Mouse (Mus musculus) myocyte (in vitro differentiated cells): Measurements from ENCODE around the gene Nptxr. TPM values are rescaled to one million over a fixed set of nuclear protein-coding genes. Genes with fewer than 3 reads are reported as not detected.
A peak's percentile ranks its signal among the peaks of the same experiment; 100 is the strongest.

Source experiments
- H3K27me3 ChIP-seq: one replicate; pipeline ENCODE4 v1.6.1; 2011; ENCODE audit not compliant: control insufficient read depth, insufficient read depth, insufficient read length
- H3K36me3 ChIP-seq: one replicate; pipeline ENCODE4 v1.6.1; 2011; ENCODE audit not compliant: control insufficient read depth, insufficient read depth
- H3K4me2 ChIP-seq: one replicate; pipeline ENCODE4 v1.6.1; 2011; ENCODE audit warnings: low read depth, control low read depth
- H3K4me3 ChIP-seq: one replicate; pipeline ENCODE4 v1.5.1; 2011; ENCODE audit warnings: mild to moderate bottlenecking, control low read depth, moderate library complexity
- H3K79me2 ChIP-seq: one replicate; pipeline ENCODE4 v1.6.1; 2011; ENCODE audit not compliant: control insufficient read depth, insufficient read depth
- H3ac ChIP-seq: one replicate; pipeline ENCODE4 v1.6.1; 2011; ENCODE audit not compliant: control insufficient read depth, insufficient read length
- CEBPB ChIP-seq: IDR thresholded peaks from 2 replicates; pipeline ENCODE4 v1.6.1; 2011; ENCODE audit warnings: mild to moderate bottlenecking, moderate library complexity; ENCODE audit not compliant: poor library complexity, insufficient read depth, severe bottlenecking
- E2F4 ChIP-seq: IDR thresholded peaks from one replicate; pipeline ENCODE4 v1.6.1; 2011; ENCODE audit warnings: mild to moderate bottlenecking, control low read depth, moderate library complexity; ENCODE audit not compliant: insufficient read depth
- MAX ChIP-seq: IDR thresholded peaks from one replicate; pipeline ENCODE4 v1.6.1; 2011; ENCODE audit warnings: low read depth, mild to moderate bottlenecking, control low read depth
- MYOD1 ChIP-seq, 3 experiments: IDR thresholded peaks; one replicate each; pipeline ENCODE4 v1.6.1; 2011; ENCODE audit warnings: control low read depth in 2 of 3, low read depth in 2 of 3, mild to moderate bottlenecking in 2 of 3, moderate library complexity in 1 of 3; ENCODE audit not compliant: insufficient read length in 2 of 3, control insufficient read depth in 1 of 3
- MYOG ChIP-seq, 3 experiments: IDR thresholded peaks; one replicate each; pipeline ENCODE4 v1.6.1; 2011; ENCODE audit warnings: control low read depth in 2 of 3, low read depth in 2 of 3, mild to moderate bottlenecking in 2 of 3; ENCODE audit not compliant: insufficient read length in 2 of 3, control insufficient read depth in 1 of 3, insufficient read depth in 1 of 3
- POLR2A ChIP-seq: IDR thresholded peaks from one replicate; pipeline ENCODE4 v1.6.1; 2011; ENCODE audit warnings: low read depth, mild to moderate bottlenecking, control low read depth, moderate library complexity; ENCODE audit not compliant: insufficient read length
- POLR2AphosphoS2 ChIP-seq: IDR thresholded peaks from one replicate; pipeline ENCODE4 v1.6.1; 2011; ENCODE audit warnings: low read depth, control low read depth; ENCODE audit not compliant: insufficient read length
- REST ChIP-seq: IDR thresholded peaks from one replicate; pipeline ENCODE4 v1.6.1; 2011; ENCODE audit warnings: mild to moderate bottlenecking, control low read depth, moderate library complexity; ENCODE audit not compliant: insufficient read depth, insufficient read length
- SRF ChIP-seq: IDR thresholded peaks from one replicate; pipeline ENCODE4 v1.6.1; 2011; ENCODE audit warnings: low read depth; ENCODE audit not compliant: control insufficient read depth, insufficient read length
- TCF12 ChIP-seq: IDR thresholded peaks from one replicate; pipeline ENCODE4 v1.6.1; 2011; ENCODE audit warnings: mild to moderate bottlenecking, control low read depth; ENCODE audit not compliant: poor library complexity, insufficient read depth, severe bottlenecking
- TCF3 ChIP-seq: IDR thresholded peaks from one replicate; pipeline ENCODE4 v1.6.1; 2011; ENCODE audit warnings: low read depth, control low read depth; ENCODE audit not compliant: insufficient read length
- USF1 ChIP-seq: IDR thresholded peaks from one replicate; pipeline ENCODE4 v1.6.1; 2011; ENCODE audit warnings: low read depth, mild to moderate bottlenecking, control low read depth, moderate library complexity
- polyA plus RNA-seq: library from polyadenylated mRNA; unstranded; fragments of >200 nt; fragmentation: generic; extraction: Trizol; gene quantifications from one replicate; pipeline ENCODE4 v1.2.1, GENCODE M21; 2012; ENCODE audit warnings: missing spikeins

Nptxr gene
- polyA plus RNA-seq: 14.3 TPM

DNA sequence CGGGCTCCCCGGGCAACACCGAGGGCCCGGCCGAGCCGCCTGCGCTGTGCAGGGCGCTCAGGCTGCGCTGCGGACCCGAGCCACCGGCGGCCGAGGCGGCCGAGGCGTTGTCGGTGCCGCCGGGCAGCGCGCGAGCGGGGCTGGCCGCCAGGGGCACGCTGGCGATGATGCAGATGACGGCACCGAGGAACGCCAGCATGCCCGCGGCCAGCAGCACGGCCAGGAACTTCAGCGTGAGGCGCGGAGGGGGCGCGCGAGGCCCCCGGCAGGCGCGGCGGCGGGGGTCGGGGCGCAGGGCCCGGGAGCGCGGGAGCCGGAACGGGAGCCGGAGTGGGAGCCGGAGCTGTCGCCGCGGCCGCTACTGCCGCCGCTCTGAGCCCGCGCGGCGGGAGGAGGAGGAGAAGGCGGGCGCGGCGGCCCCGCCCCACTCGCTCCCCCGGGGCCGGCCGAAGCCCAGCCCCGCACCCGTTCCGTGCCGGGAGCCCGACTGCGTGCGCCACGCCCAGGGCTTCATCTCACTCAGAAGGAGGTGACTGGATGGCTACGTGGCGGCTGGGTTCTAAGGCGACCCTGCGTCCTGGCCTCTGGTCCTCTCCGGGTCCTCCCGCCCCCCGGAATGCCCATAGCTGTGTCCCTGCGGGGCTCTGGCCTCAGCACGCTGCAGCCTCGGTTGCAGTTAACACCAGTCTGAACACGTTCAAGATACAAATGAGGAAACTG lies at the start of gene Nptxr:
TSS of gene Nptxr (minus strand) at position 415 of the 720 bp plus-strand sequence.
- Histone ChIP-seq H3K27me3 (peaks cover 4% of the 10 kb centered on the region), H3K79me2 (no peaks in the 10 kb centered on the region), H3K4me2 (peak within 1 kb of the TSS; percentile 78), H3K36me3 (no peaks in the 10 kb centered on the region), H3K4me3 (peak within 1 kb of the TSS; percentile 18), H3ac (peak within 1 kb of the TSS; percentile 69)
- TF ChIP-seq MAX: no peak
- no peak for TF ChIP-seq MYOG (IDR thresholded peaks at IDR 0.05; ENCODE audit: control insufficient read depth in 1 of 3, insufficient read depth in 1 of 3, insufficient read length in 2 of 3, low read depth in 2 of 3)
- TF ChIP-seq REST: no peak
- TF ChIP-seq TCF3: no peak
- no peak for TF ChIP-seq SRF
- TF ChIP-seq POLR2A: peak; percentile 83
- TF ChIP-seq E2F4: peak; percentile 41
- peak; percentile 75 for TF ChIP-seq POLR2AphosphoS2
- TF ChIP-seq USF1: no peak

DNA sequence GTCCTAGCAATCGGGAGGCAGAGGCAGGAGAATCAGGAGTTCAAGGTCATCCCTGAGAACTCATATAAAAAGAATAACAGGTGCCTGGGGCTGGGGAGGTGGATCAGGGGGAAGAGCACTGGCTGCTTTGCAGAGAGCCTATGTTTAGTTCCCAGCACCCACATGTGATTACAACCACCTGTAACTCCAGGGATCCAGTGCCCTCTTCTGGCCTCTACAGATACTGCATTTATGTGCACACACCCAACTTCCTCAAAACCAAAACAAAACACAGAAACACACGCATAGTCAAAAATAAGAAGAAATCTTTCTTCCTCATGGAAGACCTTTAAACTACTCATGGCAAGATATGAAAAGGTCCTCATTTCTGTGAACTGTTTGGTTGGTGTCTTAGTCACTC lies 45.6 kb upstream of the Nptxr start:
- no peak overlapping the region for H3ac ChIP-seq
- H3K36me3 ChIP-seq: no peaks in the 10 kb centered on the region
- TF ChIP-seq POLR2A (no peak), USF1 (no peak), MYOD1 (IDR thresholded peaks at IDR 0.05; ENCODE audit: control insufficient read depth in 1 of 3, insufficient read length in 2 of 3, low read depth in 2 of 3) (no peak), E2F4 (no peak), REST (no peak), CEBPB (no peak), MAX (no peak), TCF3 (no peak), POLR2AphosphoS2 (no peak), SRF (no peak), TCF12 (no peak), MYOG (IDR thresholded peaks at IDR 0.05; ENCODE audit: control insufficient read depth in 1 of 3, insufficient read depth in 1 of 3, insufficient read length in 2 of 3, low read depth in 2 of 3) (no peak)
- H3K4me3 ChIP-seq: no peak overlapping the region
- no peaks in the 10 kb centered on the region for H3K79me2 ChIP-seq
- H3K27me3 ChIP-seq: no peaks in the 10 kb centered on the region
- H3K4me2 ChIP-seq: no peak overlapping the region

DNA sequence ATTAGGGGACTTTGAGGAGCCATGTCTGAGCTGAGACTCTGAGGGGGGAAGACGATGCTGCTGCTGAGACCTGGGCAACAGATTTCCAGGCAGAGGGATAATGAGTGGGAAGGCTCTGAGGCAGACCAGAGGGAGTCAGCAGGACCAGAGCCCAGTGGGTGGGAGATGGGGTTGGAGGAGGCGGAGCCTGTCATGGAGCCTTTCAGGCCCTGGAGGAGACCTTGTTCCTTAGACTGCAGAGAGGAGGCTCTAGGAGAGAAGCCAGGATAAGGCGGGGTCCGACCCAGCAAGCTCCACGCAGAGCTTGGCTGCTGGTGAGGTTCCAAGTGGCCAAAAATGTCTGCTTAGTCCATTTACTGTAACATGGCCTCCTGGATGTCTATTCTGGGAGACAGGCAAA lies 42.5 kb upstream of the Nptxr start:
- H3K4me2 ChIP-seq: no peak overlapping the region

DNA sequence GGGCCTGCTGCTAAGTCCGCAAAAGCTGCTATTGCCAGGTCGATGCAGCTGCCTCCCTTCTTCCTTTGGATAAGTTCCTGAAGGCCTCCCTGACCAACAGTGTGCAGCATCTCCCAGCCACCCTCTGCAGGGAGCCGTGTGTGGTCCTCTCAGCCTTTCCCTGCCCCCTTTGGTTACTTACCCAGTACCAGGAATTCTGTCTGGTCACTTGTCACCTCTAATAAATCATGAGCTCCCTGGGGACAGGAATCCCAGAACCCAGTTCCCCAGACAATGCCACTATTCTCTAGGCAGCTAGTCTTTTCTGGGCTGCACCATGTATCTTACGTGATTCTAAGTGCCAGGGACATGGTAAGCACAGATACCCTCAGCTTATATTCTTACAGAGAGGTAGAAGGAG lies 41.4 kb upstream of the Nptxr start:
- H3K4me3 ChIP-seq: no peak overlapping the region
- no peak overlapping the region for H3ac ChIP-seq
- no peaks in the 10 kb centered on the region for H3K27me3 ChIP-seq
- H3K79me2 ChIP-seq: no peaks in the 10 kb centered on the region
- H3K4me2 ChIP-seq: no peak overlapping the region
- H3K36me3 ChIP-seq: no peaks in the 10 kb centered on the region
- TF ChIP-seq REST (no peak), TCF3 (no peak), USF1 (no peak), POLR2A (no peak), E2F4 (no peak), POLR2AphosphoS2 (no peak), CEBPB (no peak), MAX (no peak), SRF (no peak), MYOD1 (IDR thresholded peaks at IDR 0.05; ENCODE audit: control insufficient read depth in 1 of 3, insufficient read length in 2 of 3, low read depth in 2 of 3) (no peak), MYOG (IDR thresholded peaks at IDR 0.05; ENCODE audit: control insufficient read depth in 1 of 3, insufficient read depth in 1 of 3, insufficient read length in 2 of 3, low read depth in 2 of 3) (no peak), TCF12 (no peak)

More for the DNA sequence above, 42.5 kb upstream of the Nptxr start:
- Histone ChIP-seq H3ac (no peak overlapping the region), H3K27me3 (no peaks in the 10 kb centered on the region), H3K4me3 (no peak overlapping the region), H3K36me3 (no peaks in the 10 kb centered on the region), H3K79me2 (no peaks in the 10 kb centered on the region)
- TF ChIP-seq CEBPB (no peak), TCF12 (no peak), SRF (no peak), REST (no peak), POLR2A (no peak), MYOG (IDR thresholded peaks at IDR 0.05; ENCODE audit: control insufficient read depth in 1 of 3, insufficient read depth in 1 of 3, insufficient read length in 2 of 3, low read depth in 2 of 3) (no peak), POLR2AphosphoS2 (no peak), MAX (no peak), MYOD1 (IDR thresholded peaks at IDR 0.05; ENCODE audit: control insufficient read depth in 1 of 3, insufficient read length in 2 of 3, low read depth in 2 of 3) (no peak), USF1 (no peak), E2F4 (no peak), TCF3 (no peak)
